Mouse (Mus musculus): Measurements from ENCODE around the gene Gpc6. TPM values are rescaled to one million over a fixed set of nuclear protein-coding genes. Genes with fewer than 3 reads are reported as not detected.

Gene Gpc6
- polyA plus RNA-seq, 1 experiment: 14.0 TPM

- DNase-seq (ENCODE audit: low spot score): no peak
Measured at GRCm38 (mm10) chr14:117852842-117853241, 927.7 kb downstream of the Gpc6 start.

DNA sequence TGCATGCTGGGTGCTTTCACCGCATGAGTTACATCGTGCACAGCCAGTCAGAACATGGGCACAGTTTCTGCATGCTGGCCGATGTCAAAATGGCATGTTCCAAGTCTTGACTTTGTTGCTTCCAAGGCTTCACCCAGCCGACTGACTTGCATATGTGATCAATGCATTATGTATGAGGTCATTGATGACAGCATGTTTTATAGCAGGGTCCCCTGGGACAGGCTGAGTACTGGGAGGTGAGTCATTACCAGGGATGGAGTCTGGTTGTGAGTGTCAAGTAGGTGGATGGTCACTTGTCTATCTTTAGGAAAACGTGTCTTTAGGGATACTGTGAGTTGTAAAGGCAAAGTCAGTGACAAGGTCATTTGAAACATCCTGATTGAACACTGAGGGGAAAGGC is 929.4 kb downstream of the Gpc6 start:
- no peak for DNase-seq (ENCODE audit: low spot score)

- DNase-seq (ENCODE audit: low spot score): no peak
Measured at GRCm38 (mm10) chr14:117871268-117871667, 946.2 kb downstream of the Gpc6 start.

GRCm38 (mm10) chr14:117879313-117879712 is 954.2 kb downstream of the Gpc6 start:
- DNase-seq (ENCODE audit: low spot score): no peak

DNA sequence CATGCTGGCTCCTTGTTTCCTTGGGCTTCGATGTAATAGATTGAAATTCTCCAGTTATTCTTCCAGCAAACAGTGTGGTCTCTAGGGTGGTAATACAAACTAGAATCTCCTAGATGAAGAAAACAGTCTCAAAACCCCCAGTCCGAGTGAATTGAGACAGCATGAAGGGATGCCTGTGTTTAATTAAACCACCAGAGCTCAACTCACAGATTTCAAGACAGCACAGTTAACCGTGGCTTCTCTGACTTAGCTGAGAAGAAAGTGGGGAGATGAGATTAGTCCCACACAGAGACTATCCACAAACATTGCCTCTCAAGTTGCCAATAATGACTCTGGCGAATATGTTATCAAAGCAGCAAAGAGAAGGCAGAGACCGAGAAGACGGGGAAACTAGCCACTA is 956.0 kb downstream of the Gpc6 start:
- no peak for DNase-seq (ENCODE audit: low spot score)

DNA sequence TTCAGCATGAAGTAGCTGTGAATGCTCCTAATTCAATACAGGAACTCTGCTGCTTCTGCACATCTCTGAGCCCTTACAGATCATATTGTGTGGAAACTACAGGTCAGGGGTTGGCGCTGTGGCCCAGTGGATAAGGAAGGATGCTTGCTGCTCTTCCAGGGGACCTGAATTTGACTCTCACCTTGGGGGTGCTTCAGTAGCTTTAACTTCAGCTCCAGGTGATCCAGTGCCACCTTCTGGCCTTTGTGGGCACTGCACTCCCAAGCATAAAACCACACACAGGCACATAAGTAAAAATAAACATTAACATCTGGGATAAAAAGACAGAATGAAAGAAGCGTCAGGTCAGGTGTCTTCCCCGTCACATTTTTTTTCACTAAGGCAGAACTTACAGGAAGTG is 957.1 kb downstream of the Gpc6 start:
- no peak for DNase-seq (ENCODE audit: low spot score)

GRCm38 (mm10) chr14:117889653-117890052 is 964.5 kb downstream of the Gpc6 start:
- DNase-seq (ENCODE audit: low spot score): no peak

DNA sequence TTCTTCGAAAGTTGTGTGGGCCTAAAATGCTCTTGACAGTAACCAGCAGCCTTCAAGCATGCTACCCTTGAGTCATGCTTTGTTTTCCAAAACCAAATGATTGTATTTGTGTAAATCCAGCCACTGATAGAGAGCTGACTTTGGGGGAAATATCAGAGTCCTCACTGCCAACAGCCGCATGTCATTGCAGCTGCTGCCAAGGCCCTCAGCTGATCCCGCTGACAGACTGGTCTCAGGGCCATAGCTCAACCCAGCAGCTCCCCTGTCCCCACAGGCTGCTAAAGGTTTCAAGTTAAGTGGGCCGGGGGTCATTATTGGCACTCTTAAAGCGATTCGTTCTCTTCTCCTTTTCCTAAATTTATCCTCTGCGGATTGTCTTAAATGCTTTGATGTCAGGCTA is 966.3 kb downstream of the Gpc6 start:
- DNase-seq (ENCODE audit: low spot score): no peak

DNA sequence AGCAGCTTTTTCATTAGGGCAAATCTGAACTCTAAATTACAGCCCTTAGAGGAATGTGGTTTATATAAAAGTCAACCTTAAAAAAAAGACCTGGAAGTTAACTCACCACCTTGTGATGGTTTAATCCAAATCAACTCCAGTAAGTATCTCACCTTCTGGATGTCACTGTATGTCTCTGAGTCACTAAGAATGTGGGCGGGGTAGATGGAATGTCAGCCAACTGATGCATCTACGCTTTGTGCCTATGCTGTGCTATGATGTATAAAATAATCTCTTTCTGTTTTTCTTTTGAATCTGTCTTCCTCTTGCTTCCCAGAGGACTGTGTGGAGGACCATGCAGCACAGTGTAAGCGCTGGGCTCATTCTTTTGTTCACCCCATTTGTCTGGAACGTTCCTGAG is 966.9 kb downstream of the Gpc6 start:
- no peak for DNase-seq (ENCODE audit: low spot score)

DNA sequence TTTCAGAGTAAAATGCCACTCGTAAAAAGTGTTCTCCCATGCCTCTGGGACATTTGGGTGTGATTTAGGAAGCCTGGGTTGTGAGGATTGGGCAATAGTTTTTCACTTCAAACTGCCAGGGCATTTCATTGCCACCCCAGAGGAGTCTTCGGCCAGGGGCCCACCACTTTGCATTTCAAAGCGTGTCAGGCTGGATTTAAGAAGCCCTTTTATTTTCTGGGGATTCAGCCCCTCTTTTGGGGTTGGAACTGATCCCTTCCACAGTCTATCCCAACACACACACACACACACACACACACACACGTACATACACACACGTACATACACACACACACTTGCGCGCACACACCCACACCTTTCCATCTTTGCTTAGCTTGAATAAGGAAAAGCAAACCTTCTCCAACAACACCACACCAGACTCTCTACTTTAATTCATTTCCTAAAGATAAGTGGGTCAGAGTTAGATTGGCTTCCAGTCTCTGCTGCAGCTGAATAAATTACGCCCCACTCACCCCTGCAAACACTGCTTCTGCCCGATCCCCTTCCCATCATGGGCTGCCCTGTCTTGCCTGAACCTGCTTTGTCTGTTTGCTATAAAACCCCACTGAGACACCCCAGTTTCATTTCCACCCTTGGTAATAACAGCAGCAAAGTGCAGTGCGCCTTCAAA is 969.9 kb downstream of the Gpc6 start:
- DNase-seq (ENCODE audit: low spot score): no peak

- DNase-seq (ENCODE audit: low spot score): no peak
Measured at GRCm38 (mm10) chr14:117895539-117895912, 970.4 kb downstream of the Gpc6 start.

DNA sequence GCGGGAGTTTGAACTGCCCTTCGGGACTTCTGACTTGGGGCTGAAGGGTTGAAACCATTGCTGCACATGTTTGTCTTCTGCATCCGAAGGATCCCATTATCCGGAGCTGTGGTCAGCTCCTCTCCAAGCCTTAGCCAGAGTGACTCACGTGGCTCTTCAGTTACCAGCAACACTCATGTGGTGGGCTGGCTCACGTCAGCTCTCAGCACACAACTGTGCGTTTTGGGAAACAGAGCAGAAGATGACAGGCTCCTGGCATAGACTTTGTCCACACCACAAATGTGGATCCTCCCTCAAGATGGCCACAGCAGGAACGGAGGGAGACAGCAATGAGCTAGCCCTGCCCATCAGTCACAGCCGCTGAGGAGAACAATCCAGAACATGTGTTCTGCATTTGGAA is 979.2 kb downstream of the Gpc6 start:
- DNase-seq (ENCODE audit: low spot score): no peak

- no peak for DNase-seq (ENCODE audit: low spot score)
Measured at GRCm38 (mm10) chr14:117905701-117906100, 980.6 kb downstream of the Gpc6 start.

DNA sequence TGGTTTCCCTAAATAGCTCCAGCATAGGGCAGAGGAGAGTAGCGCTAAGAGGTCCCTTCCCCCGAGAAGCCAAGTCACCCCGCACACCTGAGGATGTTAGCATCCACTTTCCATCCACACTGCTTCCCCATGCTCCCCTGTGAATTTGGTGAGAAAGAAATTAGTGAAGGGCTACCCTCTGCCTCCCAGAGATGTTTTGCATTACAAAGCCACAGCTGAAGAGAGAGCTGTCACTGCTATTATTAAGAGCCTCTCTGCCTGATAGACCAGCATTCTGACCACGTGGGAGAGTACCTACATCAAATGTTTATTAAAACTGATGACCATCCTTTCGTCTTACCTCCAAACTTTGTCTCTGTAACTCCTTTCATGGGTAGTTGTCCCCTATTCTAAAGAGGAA is 981.2 kb downstream of the Gpc6 start:
- DNase-seq (ENCODE audit: low spot score): no peak

DNA sequence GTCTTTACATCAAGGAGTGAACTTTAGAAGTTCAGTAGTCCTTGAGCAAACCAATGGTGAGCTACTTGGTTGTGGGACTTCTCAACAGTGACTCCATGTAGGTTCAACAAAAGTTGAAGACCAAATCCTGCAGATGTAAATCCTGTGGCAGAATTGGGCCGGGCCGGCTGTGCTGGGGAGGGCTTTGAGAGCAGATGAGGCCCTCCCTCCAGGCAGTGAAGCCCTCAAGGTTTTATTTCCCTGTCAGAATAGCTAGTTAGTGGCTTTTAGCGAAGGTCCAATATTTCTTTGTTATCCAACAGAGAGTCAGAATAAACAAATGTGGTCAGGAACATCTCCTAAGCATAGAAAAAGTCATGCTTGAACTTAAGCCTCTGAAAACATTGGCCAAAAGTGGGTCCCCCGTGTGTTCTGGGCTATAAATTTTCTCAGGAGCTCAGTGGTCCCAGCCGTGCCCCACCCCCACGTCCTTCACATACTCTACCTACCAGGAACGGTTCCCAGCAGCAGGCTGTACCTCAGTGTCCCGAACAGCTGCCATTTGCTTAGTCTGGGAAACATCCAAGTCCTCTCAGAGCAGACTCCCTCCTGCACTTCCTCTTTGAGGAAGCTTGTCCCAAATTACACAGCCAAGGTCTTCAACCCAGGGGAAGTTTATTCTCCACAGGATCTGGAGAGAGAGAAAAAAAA is 983.3 kb downstream of the Gpc6 start:
- DNase-seq (ENCODE audit: low spot score): no peak

DNA sequence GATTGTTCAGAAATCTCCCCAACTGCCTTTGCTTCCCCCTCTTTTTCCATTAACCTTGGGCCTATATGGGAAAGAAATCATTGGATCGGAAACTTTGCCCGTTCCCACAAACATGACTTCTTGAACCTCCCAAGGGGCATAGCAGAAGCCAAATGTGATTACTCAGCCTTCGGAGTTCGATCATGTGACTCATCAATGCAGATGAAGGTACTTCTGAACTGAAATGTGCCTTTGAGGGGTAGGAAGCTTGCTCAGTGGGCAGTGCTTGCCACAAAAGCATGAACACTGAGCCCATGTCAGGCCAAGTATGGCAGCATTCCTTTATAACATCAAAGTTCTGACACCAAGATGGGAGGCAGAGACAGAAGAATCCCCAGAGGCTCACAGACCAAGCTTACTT is 983.9 kb downstream of the Gpc6 start:
- DNase-seq (ENCODE audit: low spot score): no peak

GRCm38 (mm10) chr14:117910323-117910722 is 985.2 kb downstream of the Gpc6 start:
- no peak for DNase-seq (ENCODE audit: low spot score)

DNA sequence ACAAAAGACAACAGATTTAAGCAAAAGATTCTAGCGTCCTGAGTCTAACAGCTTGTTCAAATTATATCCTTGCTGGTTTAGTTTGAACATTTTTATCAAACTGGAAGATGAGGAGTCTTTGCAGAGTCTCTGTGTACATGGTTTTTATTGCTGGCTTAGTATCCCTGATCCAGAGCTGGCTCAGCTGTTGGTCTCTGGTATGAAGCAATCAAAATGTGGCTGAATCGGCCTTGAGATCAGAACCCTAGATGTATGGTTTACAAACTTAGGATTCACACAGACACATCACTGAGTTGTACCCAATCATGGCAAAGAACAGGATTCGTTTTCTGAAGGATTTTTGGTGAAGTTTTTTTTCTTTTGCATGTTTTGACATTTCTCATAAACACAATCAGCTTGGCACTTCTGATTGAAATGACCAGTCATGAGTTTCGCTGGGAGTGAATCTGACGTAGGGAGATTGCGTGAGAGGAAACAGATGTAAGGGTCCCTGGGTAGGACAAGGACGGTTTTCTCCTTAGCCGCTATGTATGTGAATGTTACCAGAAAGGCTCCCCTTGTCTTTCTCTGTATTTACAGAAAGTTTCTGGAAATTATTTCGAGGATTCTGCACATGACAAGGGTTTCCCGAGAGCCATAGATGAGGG is 987.6 kb downstream of the Gpc6 start:
- DNase-seq (ENCODE audit: low spot score): no peak

- no peak for DNase-seq (ENCODE audit: low spot score)
Measured at GRCm38 (mm10) chr14:117916577-117916976, 991.5 kb downstream of the Gpc6 start.

DNA sequence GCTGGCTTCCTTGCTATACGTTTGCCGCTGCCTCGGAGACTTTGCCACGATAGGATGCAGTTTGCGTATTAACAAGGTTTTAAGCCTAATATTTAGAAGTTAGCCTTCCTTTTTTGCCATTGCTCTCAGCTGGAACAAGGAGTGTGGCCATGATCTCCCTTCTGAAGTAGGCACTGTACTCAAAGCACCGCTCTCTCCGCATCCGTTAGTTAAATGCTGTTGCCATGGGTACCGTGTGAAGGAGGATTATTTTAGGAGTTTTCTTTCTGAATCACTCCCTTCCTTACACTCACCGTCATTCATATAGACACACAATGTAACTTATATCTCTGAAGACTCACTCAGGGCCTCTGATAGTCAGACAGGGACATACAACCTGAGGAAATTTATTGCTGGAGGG is 993.6 kb downstream of the Gpc6 start:
- DNase-seq (ENCODE audit: low spot score): no peak

GRCm38 (mm10) chr14:117919612-117920011 is 994.5 kb downstream of the Gpc6 start:
- no peak for DNase-seq (ENCODE audit: low spot score)

GRCm38 (mm10) chr14:117921393-117922014 is 996.4 kb downstream of the Gpc6 start:
- no peak for DNase-seq (ENCODE audit: low spot score)

- DNase-seq (ENCODE audit: low spot score): no peak
Measured at GRCm38 (mm10) chr14:117923667-117924066, 998.6 kb downstream of the Gpc6 start.

All from urinary bladder, adult 2 months (tissue).